ENCODE assay signal across 11 mouse cellular contexts in the genomic region with DNA sequence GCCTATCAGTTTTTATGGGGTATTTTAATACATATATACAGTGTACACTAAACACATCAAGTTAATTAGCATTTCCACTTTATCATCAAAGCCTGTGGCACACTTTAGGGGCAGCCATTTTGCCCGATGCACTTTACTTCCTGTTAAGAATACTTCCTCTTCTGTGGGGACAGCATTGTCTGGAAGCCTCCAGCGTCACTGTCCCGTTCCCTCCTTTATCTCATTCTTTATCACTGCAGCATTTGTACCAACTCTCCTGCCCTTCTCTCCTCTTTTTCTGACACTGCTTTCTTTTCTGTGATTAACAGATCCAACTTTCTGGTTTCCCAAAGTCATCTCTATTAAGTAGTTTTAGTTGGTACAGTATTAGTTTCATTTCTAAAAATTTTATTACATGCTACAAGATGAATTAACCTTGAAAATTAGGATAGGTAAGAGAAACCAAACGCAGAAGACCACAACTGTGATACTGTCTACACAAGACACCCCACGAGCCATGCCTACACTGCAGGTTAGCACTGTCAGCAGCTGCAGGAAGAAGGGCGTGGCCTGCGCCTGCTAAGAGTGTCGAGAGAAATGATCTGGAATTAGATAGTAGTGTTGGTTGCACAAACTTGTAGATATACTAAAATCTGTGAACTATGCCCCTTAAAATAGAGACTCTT. TPM values are rescaled to one million over a fixed set of nuclear protein-coding genes. Genes with fewer than 3 reads are reported as not detected.
DNase-seq lines count a peak whose midpoint lies in the region; ATAC-seq and TF ChIP-seq lines count a peak whose summit lies in the region.
"Had no signal": no experiment of that assay in that cellular context is flagged by ENCODE, and none has a peak within 500 bp of the region (broad histone marks: within the 10 kb centered on the region; RNA-seq: fewer than 3 reads in every experiment).

No protein-coding gene starts in this region.

- H3K9ac ChIP-seq in intestine, postnatal 0 days (ENCODE audit: low read depth, low read length): no peak overlapping the region
- H3K9ac ChIP-seq in heart, adult 2 months (ENCODE audit: low read depth, low read length): no peak overlapping the region
- no peak overlapping the region for H3K9ac ChIP-seq in kidney, embryonic 14.5 days (ENCODE audit: low read depth, low read length)
- H3K9ac ChIP-seq: limb, embryonic 12.5 days had no signal

- 37% methylated on average over 8 of the region's 8 CpGs for WGBS in intestine, postnatal 0 days
- 25% methylated on average over 8 of the region's 8 CpGs for WGBS in small intestine, adult 2 months
- WGBS in heart, adult 2 months: 61% methylated on average over 8 of the region's 8 CpGs
- 82% methylated on average over 8 of the region's 8 CpGs for WGBS in kidney, embryonic 14.5 days

- no peaks in the 10 kb centered on the region for H3K9me3 ChIP-seq in intestine, postnatal 0 days (ENCODE audit: control insufficient read depth)
- H3K9me3 ChIP-seq in kidney, embryonic 14.5 days (ENCODE audit: control insufficient read depth, low read length): no peaks in the 10 kb centered on the region
- H3K9me3 ChIP-seq: limb, embryonic 12.5 days had no signal

- H3K4me1 ChIP-seq in intestine, postnatal 0 days (replicated peaks; ENCODE audit: control insufficient read depth, insufficient read depth, low read length): no peaks in the 10 kb centered on the region
- peaks cover 5% of the 10 kb centered on the region for H3K4me1 ChIP-seq in small intestine, adult 2 months (ENCODE audit: control insufficient read depth, insufficient read depth, insufficient read length, low read length)
- H3K4me1 ChIP-seq in heart, adult 2 months (ENCODE audit: control insufficient read depth, insufficient read depth, low read length): no peaks in the 10 kb centered on the region
- H3K4me1 ChIP-seq in kidney, embryonic 14.5 days (ENCODE audit: control insufficient read depth, insufficient read depth, low read length): no peaks in the 10 kb centered on the region
- H3K4me1 ChIP-seq: limb, embryonic 12.5 days had no signal

- no peak for TF ChIP-seq CTCF in intestine, postnatal 0 days (IDR thresholded peaks at IDR 0.05; ENCODE audit: low read depth)
- no peak for TF ChIP-seq CTCF in small intestine, adult 2 months (IDR thresholded peaks at IDR 0.05; ENCODE audit: extremely low read depth, insufficient read length, insufficient replicate concordance, low read depth, low read length)
- no peak for TF ChIP-seq CTCF in heart, adult 2 months (IDR thresholded peaks at IDR 0.05)

- intact Hi-C loops in heart, adult 2 months (cut with DNase I): no loop called here

- no peak for TF ChIP-seq EP300 in heart, adult 2 months (IDR thresholded peaks at IDR 0.05; ENCODE audit: insufficient read depth, low read depth, low read length)

- no peaks in the 10 kb centered on the region for H3K27me3 ChIP-seq in intestine, postnatal 0 days (replicated peaks; ENCODE audit: control insufficient read depth, insufficient read depth, low read length)
- no peaks in the 10 kb centered on the region for H3K27me3 ChIP-seq in small intestine, adult 2 months (ENCODE audit: control insufficient read depth, insufficient read depth, low read length)
- no peaks in the 10 kb centered on the region for H3K27me3 ChIP-seq in heart, adult 2 months (ENCODE audit: control insufficient read depth, insufficient read depth, low read length)
- H3K27me3 ChIP-seq in kidney, embryonic 14.5 days (ENCODE audit: control insufficient read depth, insufficient read depth, low read length): no peaks in the 10 kb centered on the region
- H3K27me3 ChIP-seq: limb, embryonic 12.5 days had no signal

- DNase-seq in A20 (ENCODE audit: low read depth, low spot score) (peak; percentile 27), MEL-GATA-1-ER (ENCODE audit: extremely low read depth, low read depth) (peak; percentile 62)
- DNase-seq in heart, adult 2 months: no peak
- DNase-seq in cerebellum, adult 9-11 months: no peak
- DNase-seq in right cerebral cortex, adult 2 months (ENCODE audit: low spot score in 2 of 2): no peak
- DNase-seq: heart, postnatal 10 days had no signal

- TF ChIP-seq POLR2A in small intestine, adult 2 months (IDR thresholded peaks at IDR 0.05; ENCODE audit: low read depth, low read length): no peak
- TF ChIP-seq POLR2A in heart, adult 2 months (IDR thresholded peaks at IDR 0.05; ENCODE audit: insufficient read depth, low read depth, low read length): no peak

- no peak overlapping the region for H3K27ac ChIP-seq in intestine, postnatal 0 days (ENCODE audit: low read depth, low read length)
- H3K27ac ChIP-seq in small intestine, adult 2 months (ENCODE audit: insufficient read depth, low read depth, low read length): peak overlapping the region; percentile 47; the same call in 1 of the 2 replicates
- no peak overlapping the region for H3K27ac ChIP-seq in heart, adult 2 months
- H3K27ac ChIP-seq in kidney, embryonic 14.5 days (ENCODE audit: low read depth, low read length): no peak overlapping the region
- H3K27ac ChIP-seq: layer of hippocampus, adult 2 months; limb, embryonic 12.5 days had no signal

- ATAC-seq in intestine, postnatal 0 days: 0 out of 2 replicates have a peak, but pooled peaks have one; percentile 70
- ATAC-seq in kidney, embryonic 14.5 days (ENCODE audit: low FRiP score, low TSS enrichment): no peak

- H3K4me2 ChIP-seq in intestine, postnatal 0 days (replicated peaks; ENCODE audit: low read depth): no peak overlapping the region
- H3K4me2 ChIP-seq in kidney, embryonic 14.5 days (replicated peaks; ENCODE audit: low read depth, low read length): no peak overlapping the region
- H3K4me2 ChIP-seq: limb, embryonic 12.5 days had no signal

- no peaks in the 10 kb centered on the region for H3K79me2 ChIP-seq in heart, adult 2 months (replicated peaks; ENCODE audit: control insufficient read depth, insufficient read depth, low read length)

- peaks cover 44% of the 10 kb centered on the region for H3K36me3 ChIP-seq in intestine, postnatal 0 days (ENCODE audit: control insufficient read depth, insufficient read depth)
- peaks cover 40% of the 10 kb centered on the region for H3K36me3 ChIP-seq in small intestine, adult 2 months (ENCODE audit: control insufficient read depth, insufficient read depth, low read length)
- no peaks in the 10 kb centered on the region for H3K36me3 ChIP-seq in heart, adult 2 months (ENCODE audit: control insufficient read depth, insufficient read depth, low read length)
- H3K36me3 ChIP-seq in kidney, embryonic 14.5 days (ENCODE audit: control insufficient read depth, insufficient read depth, low read length): peaks cover 63% of the 10 kb centered on the region

- H3K4me3 ChIP-seq in intestine, postnatal 0 days (ENCODE audit: low read depth, low read length): no peak overlapping the region
- no peak overlapping the region for H3K4me3 ChIP-seq in small intestine, adult 2 months (ENCODE audit: low read depth, low read length)
- no peak overlapping the region for H3K4me3 ChIP-seq in heart, adult 2 months
- H3K4me3 ChIP-seq in kidney, embryonic 14.5 days (ENCODE audit: low read length): no peak overlapping the region
- H3K4me3 ChIP-seq: layer of hippocampus, adult 2 months; limb, embryonic 12.5 days had no signal

RNA-seq across cellular contexts. Expression of gene Nmb, which starts 14.2 kb away (rescaled TPM):
- 2.1 and 2.8 TPM in 2 replicates for polyA plus RNA-seq in intestine, postnatal 0 days (2015; fragmentation: Nextera tagmentation; extraction: Ambion mirVana)
- polyA plus RNA-seq in small intestine, adult 2 months (2012; rRNA removed): 2.0 and 2.3 TPM in 2 replicates
- 1 to 10 TPM; 7.5 to 9.8 TPM for total RNA-seq in heart, adult 2 months (2021)
- 4.2 and 4.9 TPM in 2 replicates for polyA plus RNA-seq in heart, adult 2 months (2012; rRNA removed)
- polyA plus RNA-seq in kidney, embryonic 14.5 days (2014; fragmentation: Nextera tagmentation; extraction: Ambion mirVana): 9.4 and 14.3 TPM in 2 replicates

RNA-seq across cellular contexts. Expression of gene Wdr73, which starts 18.0 kb away (rescaled TPM):
- polyA plus RNA-seq in intestine, postnatal 0 days (2015; fragmentation: Nextera tagmentation; extraction: Ambion mirVana): 9.3 and 9.6 TPM in 2 replicates
- 5.5 and 6.2 TPM in 2 replicates for polyA plus RNA-seq in small intestine, adult 2 months (2012; rRNA removed)
- total RNA-seq in heart, adult 2 months (2021): 1 to 10 TPM; 4.3 to 7.2 TPM
- polyA plus RNA-seq in heart, adult 2 months (2012; rRNA removed): 7.7 and 10.7 TPM in 2 replicates
- polyA plus RNA-seq in kidney, embryonic 14.5 days (2014; fragmentation: Nextera tagmentation; extraction: Ambion mirVana): 32.7 and 38.1 TPM in 2 replicates

RNA-seq across cellular contexts. Expression of gene Sec11a, which starts 28.5 kb away (rescaled TPM):
- polyA plus RNA-seq in intestine, postnatal 0 days (2015; fragmentation: Nextera tagmentation; extraction: Ambion mirVana): 140 and 142 TPM in 2 replicates
- polyA plus RNA-seq in small intestine, adult 2 months (2012; rRNA removed): 16.7 and 32.0 TPM in 2 replicates
- 10 to 100 TPM; 41.6 to 43.4 TPM for total RNA-seq in heart, adult 2 months (2021)
- 37.3 and 64.8 TPM in 2 replicates for polyA plus RNA-seq in heart, adult 2 months (2012; rRNA removed)
- 214 and 228 TPM in 2 replicates for polyA plus RNA-seq in kidney, embryonic 14.5 days (2014; fragmentation: Nextera tagmentation; extraction: Ambion mirVana)

RNA-seq across cellular contexts. Expression of gene Zscan2, which starts 58.4 kb away (rescaled TPM):
- 0.68 and 0.80 TPM in 2 replicates for polyA plus RNA-seq in intestine, postnatal 0 days (2015; fragmentation: Nextera tagmentation; extraction: Ambion mirVana)
- 1.3 and 1.8 TPM in 2 replicates for polyA plus RNA-seq in small intestine, adult 2 months (2012; rRNA removed)
- 1 to 10 TPM; 5.7 to 6.3 TPM for total RNA-seq in heart, adult 2 months (2021)
- 3.0 and 4.0 TPM in 2 replicates for polyA plus RNA-seq in heart, adult 2 months (2012; rRNA removed)
- 2.8 and 4.0 TPM in 2 replicates for polyA plus RNA-seq in kidney, embryonic 14.5 days (2014; fragmentation: Nextera tagmentation; extraction: Ambion mirVana)

Comparison
In these comparisons a context has a peak if more than half of its experiments do, and no peak if none do; other contexts are left out.
1. DNase-seq: peak in A20 (single experiment) and MEL-GATA-1-ER (single experiment); none in heart, adult 2 months (0 of 2), cerebellum, adult 9-11 months (single experiment) and right cerebral cortex, adult 2 months (0 of 2).